Mouse (Mus musculus) thymus, adult 2 months (tissue): ENCODE measurements around the gene Shisa5.

Experiments used
- CTCF ChIP-seq: fragments of 200-500 bp; IDR thresholded peaks from 2 replicates; pipeline ENCODE4 v1.5.1; 2012; ENCODE audit warnings: mild to moderate bottlenecking, control low read depth, low read length, moderate library complexity, borderline replicate concordance; ENCODE audit not compliant: control insufficient read depth, poor library complexity, insufficient read depth; ENCODE audit errors: extremely low read depth
- POLR2A ChIP-seq: fragments of 200-500 bp; IDR thresholded peaks from 2 replicates; pipeline ENCODE4 v1.6.1; 2012; ENCODE audit warnings: mild to moderate bottlenecking, low read length, control low read depth, moderate library complexity; ENCODE audit not compliant: control insufficient read depth, poor library complexity, insufficient read depth; ENCODE audit errors: extremely low read depth

- TF ChIP-seq CTCF (no peak), POLR2A (no peak)
These were observed 28.1 kb upstream of the Shisa5 start for GRCm38 (mm10) chr9:109010316-109010690.
